Mouse (Mus musculus): ENCODE measurements around the gene Arhgdib.

DNA sequence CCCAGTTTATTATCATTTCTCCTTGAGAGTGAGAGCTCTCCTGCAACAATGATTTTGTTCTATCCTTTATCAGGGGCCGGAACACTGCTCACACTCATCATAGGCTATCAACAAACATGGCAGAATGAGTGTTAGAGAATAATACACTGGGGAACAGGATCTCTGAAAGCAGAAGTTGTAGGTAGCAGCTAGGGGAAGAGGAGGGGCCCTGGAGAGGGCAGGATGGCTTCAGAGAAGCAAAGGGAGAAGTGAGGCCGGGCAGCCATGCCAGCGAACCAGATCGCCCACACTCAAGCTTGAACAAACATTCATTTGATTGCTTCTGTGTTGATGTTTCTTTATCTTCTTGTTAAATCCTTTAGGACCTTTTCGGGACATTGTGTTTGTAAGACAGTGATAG, 4.5 kb upstream of the Arhgdib start:
- TF ChIP-seq POLR2A (IDR thresholded peaks at IDR 0.05; ENCODE audit: insufficient read depth, low read length) (no peak), CTCF (IDR thresholded peaks at IDR 0.05; ENCODE audit: low read depth, low read length) (no peak), EP300 (IDR thresholded peaks at IDR 0.05; ENCODE audit: insufficient read depth, low read depth, low read length) (no peak)
